Mouse (Mus musculus): ENCODE results near the gene Ikzf3.
A peak's percentile ranks its signal among the peaks of the same experiment; 100 is the strongest.

Gene Ikzf3

DNA sequence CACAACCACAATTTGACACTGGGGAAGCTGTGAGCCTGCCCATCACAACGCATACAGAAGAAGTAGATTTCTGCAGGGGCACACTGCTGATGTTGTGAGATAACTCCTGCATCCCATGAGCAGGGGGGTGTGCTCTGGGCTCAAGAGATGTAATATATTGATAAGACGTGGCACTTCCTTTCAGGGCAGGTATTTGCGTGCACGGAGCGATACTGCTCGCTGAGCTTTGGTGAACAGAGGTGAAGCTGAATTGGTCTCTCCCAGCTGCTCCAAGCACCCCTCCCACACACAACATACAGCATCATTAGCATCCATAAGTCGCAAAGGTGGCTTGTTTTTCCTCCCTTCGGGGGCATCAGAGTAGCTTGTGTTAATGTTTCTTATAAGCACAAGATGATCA lies 35.7 kb downstream of the Ikzf3 start:
- no peak for DNase-seq

- no peak for DNase-seq
These were observed 36.4 kb downstream of the Ikzf3 start for GRCm38 (mm10) chr11:98509434-98509833.

- no peak for DNase-seq
These were observed 40.9 kb downstream of the Ikzf3 start for GRCm38 (mm10) chr11:98504926-98505325.

DNA sequence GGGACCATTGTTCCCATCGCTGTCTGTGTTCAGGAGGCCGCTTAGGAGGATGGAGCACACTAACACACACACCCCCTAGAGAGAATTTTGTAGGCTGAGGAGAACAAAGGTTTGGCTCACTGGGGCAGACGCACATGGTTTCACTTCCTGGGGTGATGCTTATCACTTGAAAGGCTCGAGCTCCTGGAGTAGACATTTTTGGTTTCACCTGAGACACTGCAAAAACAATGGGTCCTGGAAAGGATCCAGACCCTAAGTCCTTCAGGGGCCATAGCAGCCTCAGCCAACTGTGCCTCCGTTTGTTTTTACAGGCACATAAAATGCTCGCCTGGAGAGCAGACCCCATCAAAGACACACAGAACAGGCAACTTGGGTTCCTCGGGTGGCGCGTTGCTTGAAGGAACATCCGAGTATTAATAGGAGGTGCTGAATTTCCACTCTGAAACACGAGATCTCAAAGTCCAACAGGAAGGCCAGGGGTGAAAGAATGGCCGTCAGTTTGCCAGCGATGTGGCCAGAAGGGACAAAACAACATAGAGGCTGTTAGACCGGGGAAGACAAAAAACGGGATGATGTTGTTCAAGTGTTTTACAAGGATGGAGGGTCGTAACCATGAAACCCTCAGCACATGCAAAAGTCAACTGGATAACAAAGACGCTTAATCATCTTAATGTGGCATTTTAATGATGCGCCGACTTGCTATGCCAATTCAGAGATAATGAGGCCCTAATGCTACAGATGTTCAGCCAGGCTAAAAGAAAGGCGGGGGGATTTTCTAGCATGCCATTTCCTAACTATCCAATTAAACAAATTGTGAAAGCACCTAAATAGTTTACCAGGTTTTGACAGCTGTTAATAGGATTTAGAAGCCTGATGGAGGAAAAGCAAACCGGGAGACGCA lies 48.2 kb downstream of the Ikzf3 start:
- DNase-seq = peak; percentile 91

GRCm38 (mm10) chr11:98495176-98495719 lies 50.6 kb downstream of the Ikzf3 start:
- DNase-seq = no peak

DNA sequence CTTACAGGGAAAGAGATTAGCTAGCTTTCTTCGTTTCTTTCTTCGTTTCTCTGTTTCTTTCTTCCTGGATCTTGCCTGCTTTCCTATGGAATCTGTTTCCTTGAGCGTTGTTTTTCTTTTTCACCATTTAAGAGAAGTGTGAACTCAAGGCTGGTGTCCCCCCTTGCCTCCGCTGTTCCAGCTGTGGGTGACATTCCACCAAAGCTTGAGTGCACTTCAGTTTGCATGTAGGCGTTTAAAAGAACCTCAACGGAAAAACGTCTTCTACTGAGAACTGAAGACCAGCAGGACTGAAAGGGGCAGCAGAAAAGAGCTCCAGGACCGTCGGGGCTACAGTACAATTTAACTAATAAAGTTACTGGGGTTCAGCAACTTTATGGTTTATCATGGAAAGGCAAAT lies 52.4 kb downstream of the Ikzf3 start:
- DNase-seq = no peak

- peak; percentile 45 for DNase-seq
These were observed 52.9 kb downstream of the Ikzf3 start for GRCm38 (mm10) chr11:98492959-98493358.

GRCm38 (mm10) chr11:98491571-98491970 lies 54.3 kb downstream of the Ikzf3 start:
- no peak for DNase-seq

DNA sequence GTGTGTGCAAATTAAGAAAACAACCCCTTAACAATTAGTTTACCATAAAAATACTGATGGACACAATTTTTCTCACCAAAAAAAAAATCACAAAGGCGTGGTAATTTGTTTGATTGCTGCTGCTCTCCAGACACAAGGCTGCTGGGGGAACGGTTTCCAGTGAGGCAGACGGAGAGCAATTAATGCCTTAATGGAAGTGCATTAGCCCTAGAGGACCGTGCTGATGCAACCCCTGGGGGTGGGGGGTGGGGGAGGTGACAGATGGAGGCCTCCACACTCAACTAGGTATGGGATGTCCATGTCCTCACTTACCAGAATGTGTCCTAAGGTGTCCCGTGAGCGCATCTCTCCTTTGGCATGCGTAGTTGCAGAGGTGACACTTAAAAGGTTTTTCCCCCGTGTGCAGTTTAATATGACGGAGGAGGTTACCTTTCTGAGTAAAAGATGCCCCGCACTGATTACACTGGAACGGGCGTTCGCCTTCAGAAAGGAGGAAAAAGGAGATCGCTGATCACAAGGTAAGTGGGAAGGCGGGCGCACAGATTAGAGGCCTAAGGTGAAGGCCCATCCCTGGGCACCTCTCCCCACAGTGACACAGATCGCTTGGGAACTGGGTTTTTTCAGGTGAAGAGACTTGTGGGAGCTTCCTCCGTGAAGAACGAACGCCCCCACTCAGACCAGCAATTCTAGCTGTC lies 57.1 kb downstream of the Ikzf3 start:
- DNase-seq = peak; percentile 72

GRCm38 (mm10) chr11:98487526-98488040 lies 58.2 kb downstream of the Ikzf3 start:
- DNase-seq = no peak

DNA sequence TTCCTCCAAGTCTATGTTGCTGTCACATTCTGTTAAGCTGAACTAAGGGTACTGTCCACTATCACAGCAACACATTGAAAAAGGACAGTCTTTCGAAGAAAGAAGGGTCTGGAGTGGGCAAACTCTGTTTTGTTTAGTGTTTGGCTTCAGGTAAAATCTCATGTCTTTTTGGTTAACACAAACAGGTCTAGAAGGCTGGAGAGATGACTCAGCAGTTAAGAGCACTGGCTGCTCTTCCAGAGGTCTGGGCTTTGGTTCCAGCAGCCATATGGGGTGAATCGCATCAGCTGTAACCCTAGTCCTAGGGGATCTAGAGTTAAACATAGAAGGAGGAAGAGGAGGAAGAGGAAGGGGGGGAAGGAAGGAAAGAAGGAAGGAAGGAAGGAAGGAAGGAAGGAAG lies 60.1 kb downstream of the Ikzf3 start:
- no peak for DNase-seq

GRCm38 (mm10) chr11:98482067-98482466 lies 63.8 kb downstream of the Ikzf3 start:
- DNase-seq = no peak

DNA sequence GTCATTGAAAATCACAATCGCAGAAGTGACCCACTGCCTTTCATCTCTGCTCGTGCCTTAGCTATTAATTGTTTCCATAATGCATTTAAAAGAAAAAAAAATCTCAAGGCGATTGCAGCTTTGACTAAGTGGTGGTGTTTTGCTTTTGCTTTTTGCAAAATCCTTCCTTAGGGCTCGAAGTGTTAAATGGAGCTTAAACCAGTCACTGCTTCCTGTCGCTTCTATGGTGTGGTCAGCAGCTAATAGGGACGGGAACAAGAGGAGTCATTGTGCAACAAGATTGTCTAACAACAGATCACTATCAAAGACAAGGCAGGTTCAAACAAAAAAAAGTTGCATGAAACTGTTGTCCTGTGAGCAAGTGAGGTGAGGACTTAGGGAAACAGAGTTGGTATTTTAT lies 64.6 kb downstream of the Ikzf3 start:
- no peak for DNase-seq

- DNase-seq = no peak
These were observed 65.8 kb downstream of the Ikzf3 start for GRCm38 (mm10) chr11:98479940-98480497.

GRCm38 (mm10) chr11:98479026-98479939 lies 66.5 kb downstream of the Ikzf3 start:
- no peak for DNase-seq

- DNase-seq = no peak
These were observed 68.7 kb downstream of the Ikzf3 start for GRCm38 (mm10) chr11:98477011-98477701.

DNA sequence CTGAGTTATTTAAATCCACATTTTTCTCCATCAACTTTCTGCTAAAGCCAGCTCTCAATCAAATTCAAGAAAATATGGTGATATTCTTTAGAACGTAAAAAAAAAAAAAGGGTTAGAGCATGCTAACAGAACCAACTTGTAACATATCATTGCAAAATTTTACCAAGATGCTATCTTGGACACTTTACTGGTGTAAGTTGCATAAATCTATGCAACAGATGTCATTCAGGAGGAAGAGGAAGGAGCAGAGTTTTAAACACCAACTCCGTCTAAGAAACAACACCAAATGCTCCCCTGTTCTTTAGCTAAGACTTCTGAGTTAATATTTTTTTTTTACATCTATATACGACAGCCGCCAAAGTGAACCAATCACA lies 69.4 kb downstream of the Ikzf3 start:
- no peak for DNase-seq

GRCm38 (mm10) chr11:98475630-98476433 lies 70.0 kb downstream of the Ikzf3 start:
- DNase-seq = no peak

GRCm38 (mm10) chr11:98474967-98475366 lies 70.9 kb downstream of the Ikzf3 start:
- DNase-seq = no peak

- no peak for DNase-seq
These were observed 71.8 kb downstream of the Ikzf3 start for GRCm38 (mm10) chr11:98473916-98474479.

Data from retina, postnatal 1 day (tissue).